Mouse (Mus musculus): Measurements from ENCODE around the gene Ank2. TPM values are rescaled to one million over a fixed set of nuclear protein-coding genes. Genes with fewer than 3 reads are reported as not detected.
"Not testable (repeated sequence)": the region's sequence is repeated elsewhere in the genome, so short reads cannot be mapped to it uniquely, and the experiment has no call there.

Ank2 gene
- total RNA-seq, 2 experiments from 2014 or later = 730 to 767 TPM

GRCm38 (mm10) chr3:127446173-127446572 lies 53.0 kb downstream of the Ank2 start:
- Histone ChIP-seq H3K4me3 (no peak overlapping the region), H3K27ac (no peak overlapping the region)
- TF ChIP-seq CTCF (conservative IDR thresholded peaks at IDR 0.05) = peak; percentile 81
- peak; percentile 62 to 82 for DNase-seq (ENCODE audit: low spot score in 2 of 2)

GRCm38 (mm10) chr3:127433291-127433690 lies 65.9 kb downstream of the Ank2 start:
- no peak overlapping the region for H3K4me3 ChIP-seq
- no peak for TF ChIP-seq CTCF (conservative IDR thresholded peaks at IDR 0.05)
- no peak overlapping the region for H3K27ac ChIP-seq
- no peak for DNase-seq (ENCODE audit: low spot score in 2 of 2)

- Histone ChIP-seq H3K4me3 (peak overlapping the region; percentile 24; the same call in 1 of the 2 replicates), H3K27ac (no peak overlapping the region)
- TF ChIP-seq CTCF (conservative IDR thresholded peaks at IDR 0.05) = no peak
- no peak for DNase-seq (ENCODE audit: low spot score in 2 of 2)
Measured at GRCm38 (mm10) chr3:127429866-127430265, 69.3 kb downstream of the Ank2 start.

GRCm38 (mm10) chr3:127428527-127428926 lies 70.6 kb downstream of the Ank2 start:
- H3K27ac ChIP-seq = no peak overlapping the region
- peak; percentile 75 for TF ChIP-seq CTCF (conservative IDR thresholded peaks at IDR 0.05)
- DNase-seq (ENCODE audit: low spot score in 2 of 2) = no peak
- H3K4me3 ChIP-seq = no peak overlapping the region

- Histone ChIP-seq H3K27ac (no peak overlapping the region), H3K4me3 (no peak overlapping the region)
- DNase-seq (ENCODE audit: low spot score in 2 of 2) = no peak
- TF ChIP-seq CTCF (conservative IDR thresholded peaks at IDR 0.05) = no peak
Measured at GRCm38 (mm10) chr3:127416950-127417349, 82.2 kb downstream of the Ank2 start.

GRCm38 (mm10) chr3:127414438-127414837 lies 84.7 kb downstream of the Ank2 start:
- no peak for DNase-seq (ENCODE audit: low spot score in 2 of 2)
- no peak overlapping the region for H3K4me3 ChIP-seq
- TF ChIP-seq CTCF (conservative IDR thresholded peaks at IDR 0.05) = peak; percentile 40
- H3K27ac ChIP-seq = no peak overlapping the region

- no peak for TF ChIP-seq CTCF (conservative IDR thresholded peaks at IDR 0.05)
Measured at GRCm38 (mm10) chr3:127408684-127409550, 90.2 kb downstream of the Ank2 start.

GRCm38 (mm10) chr3:127407868-127408574 lies 91.1 kb downstream of the Ank2 start:
- DNase-seq (ENCODE audit: low spot score in 2 of 2) = no peak

More at GRCm38 (mm10) chr3:127408684-127409550, 90.2 kb downstream of the Ank2 start:
- DNase-seq (ENCODE audit: low spot score in 2 of 2) = peak; percentile 84 to 92
- peak overlapping the region; percentile 85 for H3K27ac ChIP-seq
- H3K4me3 ChIP-seq = peak overlapping the region; percentile 70

GRCm38 (mm10) chr3:127406883-127407282 lies 92.3 kb downstream of the Ank2 start:
- DNase-seq (ENCODE audit: low spot score in 2 of 2) = no peak
- TF ChIP-seq CTCF (conservative IDR thresholded peaks at IDR 0.05) = no peak
- H3K4me3 ChIP-seq = peak overlapping the region; percentile 70
- H3K27ac ChIP-seq = peak overlapping the region; percentile 48; the same call in 1 of the 2 replicates

More at GRCm38 (mm10) chr3:127407868-127408574, 91.1 kb downstream of the Ank2 start:
- Histone ChIP-seq H3K27ac (peak overlapping the region; percentile 85), H3K4me3 (peak overlapping the region; percentile 70)
- 0 out of 2 replicates have a peak, but pooled peaks have one; percentile 2 for TF ChIP-seq CTCF (conservative IDR thresholded peaks at IDR 0.05)

- Histone ChIP-seq H3K27ac (peak overlapping the region; percentile 51), H3K4me3 (no peak overlapping the region)
- no peak for TF ChIP-seq CTCF (conservative IDR thresholded peaks at IDR 0.05)
- no peak for DNase-seq (ENCODE audit: low spot score in 2 of 2)
Measured at GRCm38 (mm10) chr3:127404371-127404770, 94.8 kb downstream of the Ank2 start.

GRCm38 (mm10) chr3:127400976-127401375 lies 98.2 kb downstream of the Ank2 start:
- no peak for TF ChIP-seq CTCF (conservative IDR thresholded peaks at IDR 0.05)
- H3K27ac ChIP-seq = no peak overlapping the region
- no peak overlapping the region for H3K4me3 ChIP-seq
- DNase-seq (ENCODE audit: low spot score in 2 of 2) = no peak

- H3K4me3 ChIP-seq; H3K27ac ChIP-seq; DNase-seq (ENCODE audit: low spot score in 2 of 2): not testable (repeated sequence)
Measured at GRCm38 (mm10) chr3:127400468-127400867, 98.7 kb downstream of the Ank2 start.

GRCm38 (mm10) chr3:127397774-127398173 lies 101.4 kb downstream of the Ank2 start:
- no peak for DNase-seq (ENCODE audit: low spot score in 2 of 2)
- no peak for TF ChIP-seq CTCF (conservative IDR thresholded peaks at IDR 0.05)
- Histone ChIP-seq H3K4me3 (no peak overlapping the region), H3K27ac (no peak overlapping the region)
